Mouse (Mus musculus) embryo, embryonic 10.5 days (tissue): ENCODE measurements around the gene Rnf167.

Source experiments
- DNase-seq: peaks from one replicate; pipeline ENCODE4 v3.0.0-alpha.2; 2015; ENCODE audit warnings: low spot score

Rnf167 gene

GRCm38 (mm10) chr11:70674501-70674900 lies 27.5 kb downstream of the Rnf167 start:
- no peak for DNase-seq

GRCm38 (mm10) chr11:70678092-70678491 lies 31.1 kb downstream of the Rnf167 start:
- no peak for DNase-seq

- DNase-seq, result no peak
Observed at GRCm38 (mm10) chr11:70678576-70678975, 31.5 kb downstream of the Rnf167 start.

GRCm38 (mm10) chr11:70679361-70679760 lies 32.3 kb downstream of the Rnf167 start:
- DNase-seq, result no peak

- DNase-seq, result no peak
Observed at GRCm38 (mm10) chr11:70679894-70680293, 32.9 kb downstream of the Rnf167 start.

GRCm38 (mm10) chr11:70681170-70681569 lies 34.1 kb downstream of the Rnf167 start:
- DNase-seq, result no peak

GRCm38 (mm10) chr11:70681897-70682581 lies 35.0 kb downstream of the Rnf167 start:
- peak; percentile 91 for DNase-seq

- DNase-seq, result no peak
Observed at GRCm38 (mm10) chr11:70683640-70684039, 36.6 kb downstream of the Rnf167 start.

GRCm38 (mm10) chr11:70686901-70687566 lies 40.0 kb downstream of the Rnf167 start:
- peak; percentile 58 for DNase-seq

GRCm38 (mm10) chr11:70687601-70688199 lies 40.7 kb downstream of the Rnf167 start, which contains the start of gene Camta2:
Gene Camta2, minus strand, starts transcription at chr11:70688105.
- peak; percentile 93 for DNase-seq

- peak; percentile 51 for DNase-seq
Observed at GRCm38 (mm10) chr11:70688372-70688771, 41.3 kb downstream of the Rnf167 start.

GRCm38 (mm10) chr11:70689578-70689977 lies 42.5 kb downstream of the Rnf167 start:
- DNase-seq, result no peak

- no peak for DNase-seq
Observed at GRCm38 (mm10) chr11:70693504-70693903, 46.5 kb downstream of the Rnf167 start.

- no peak for DNase-seq
Observed at GRCm38 (mm10) chr11:70697376-70697775, 50.3 kb downstream of the Rnf167 start.

- no peak for DNase-seq
Observed at GRCm38 (mm10) chr11:70699051-70699450, 52.0 kb downstream of the Rnf167 start.

GRCm38 (mm10) chr11:70699722-70700556 lies 52.9 kb downstream of the Rnf167 start, which contains the start of the genes Inca1 and Kif1c:
Gene Inca1, minus strand, starts transcription at chr11:70700155.
Gene Kif1c, plus strand, starts transcription at chr11:70700548.
- peak; percentile 93 for DNase-seq

GRCm38 (mm10) chr11:70700613-70701012 lies 53.6 kb downstream of the Rnf167 start:
- DNase-seq, result peak; percentile 57
